25 mouse cellular contexts compared by ENCODE assay signal in the genomic region with DNA sequence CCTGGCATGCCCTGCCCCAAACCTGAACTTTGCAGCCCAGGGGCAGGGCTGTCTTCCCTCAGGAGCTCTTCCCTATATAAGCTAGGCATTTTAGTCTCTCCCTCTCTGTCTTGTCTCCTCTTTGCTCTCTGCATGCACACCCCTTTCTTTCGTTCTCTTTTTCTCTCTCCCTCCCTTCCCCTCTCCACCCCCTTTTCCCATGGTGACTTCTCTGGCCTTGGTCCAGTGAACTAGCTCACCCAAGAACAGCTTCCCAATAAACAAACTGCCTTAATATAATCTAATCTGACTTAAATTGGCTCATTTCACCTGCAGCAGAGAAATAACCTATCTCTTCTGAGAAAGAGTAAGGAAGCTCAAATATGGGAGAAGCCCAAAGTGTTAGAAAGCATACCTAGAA. TPM values are rescaled to one million over a fixed set of nuclear protein-coding genes. Genes with fewer than 3 reads are reported as not detected.
A peak's percentile ranks its signal among the peaks of the same experiment; 100 is the strongest.
DNase-seq lines count a peak whose midpoint lies in the region; ATAC-seq and TF ChIP-seq lines count a peak whose summit lies in the region.
"Had no signal": no experiment of that assay in that cellular context is flagged by ENCODE, and none has a peak within 500 bp of the region (broad histone marks: within the 10 kb centered on the region; RNA-seq: fewer than 3 reads in every experiment).

No protein-coding gene starts in this region.

- no peaks in the 10 kb centered on the region for H3K27me3 ChIP-seq in heart, embryonic 12.5 days (replicated peaks)
- H3K27me3 ChIP-seq: embryonic facial prominence, embryonic 12.5 days; forebrain, embryonic 15.5 days; heart, embryonic 15.5 days; hindbrain, embryonic 13.5 days had no signal

- no peak for ATAC-seq in heart, embryonic 12.5 days (ENCODE audit: insufficient number of reproducible peaks, low FRiP score)
- ATAC-seq: forebrain, embryonic 15.5 days; hindbrain, postnatal 0 days had no signal

- no peaks in the 10 kb centered on the region for H3K9me3 ChIP-seq in heart, embryonic 12.5 days (replicated peaks)
- H3K9me3 ChIP-seq: embryonic facial prominence, embryonic 12.5 days; forebrain, embryonic 15.5 days; G1E; heart, embryonic 15.5 days; hindbrain, embryonic 13.5 days had no signal

- no peak for TF ChIP-seq POLR2A in bone marrow macrophage, adult 2 months (IDR thresholded peaks at IDR 0.05; ENCODE audit: borderline replicate concordance, low read depth, low read length)

- no peak overlapping the region for H3K4me2 ChIP-seq in heart, embryonic 12.5 days
- H3K4me2 ChIP-seq: embryonic facial prominence, embryonic 12.5 days; forebrain, embryonic 15.5 days; heart, embryonic 15.5 days; hindbrain, embryonic 13.5 days had no signal

- TF ChIP-seq CTCF in gastrocnemius, adult 2 months (IDR thresholded peaks at IDR 0.05) = no peak
- no peak for TF ChIP-seq CTCF in bone marrow macrophage, adult 2 months (IDR thresholded peaks at IDR 0.05; ENCODE audit: low read depth, low read length)

- no peaks in the 10 kb centered on the region for H3K36me3 ChIP-seq in heart, embryonic 12.5 days
- H3K36me3 ChIP-seq: embryonic facial prominence, embryonic 12.5 days; forebrain, embryonic 15.5 days; heart, embryonic 15.5 days; hindbrain, embryonic 13.5 days had no signal

- WGBS in heart, embryonic 12.5 days = 47% methylated on average over 1 of the region's 1 CpGs

- no peak overlapping the region for H3K9ac ChIP-seq in heart, embryonic 12.5 days
- H3K9ac ChIP-seq: embryonic facial prominence, embryonic 12.5 days; forebrain, embryonic 15.5 days; heart, embryonic 15.5 days; hindbrain, embryonic 13.5 days had no signal

- H3K27ac ChIP-seq in gastrocnemius, adult 2 months = 0 out of 2 replicates have a peak overlapping the region, but pooled peaks have one; percentile 8
- H3K27ac ChIP-seq in heart, embryonic 12.5 days (ENCODE audit: poor library complexity, severe bottlenecking) = no peak overlapping the region
- H3K27ac ChIP-seq in bone marrow macrophage, adult 2 months (ENCODE audit: insufficient read depth, low read depth, low read length) = peak overlapping the region; percentile 82
- H3K27ac ChIP-seq: embryonic facial prominence, embryonic 12.5 days; forebrain, embryonic 15.5 days; heart, adult 2 months; heart, embryonic 15.5 days; hindbrain, embryonic 13.5 days; hindbrain, postnatal 0 days had no signal

- DNase-seq in gastrocnemius, adult 2 months = peak; percentile 35
- no peak for DNase-seq in gastrocnemius, adult 8-10 months (ENCODE audit: low spot score in 2 of 2)
- DNase-seq in heart, postnatal 10 days = peak; percentile 12 to 43
- DNase-seq in adipocyte (ENCODE audit: low spot score) = peak; percentile 67
- no peak for DNase-seq in testis, postnatal 14 days (ENCODE audit: low spot score)
- no peak for DNase-seq in cerebellum, postnatal 4 days (ENCODE audit: low spot score in 2 of 2)
- DNase-seq: adrenal gland, adult 2 months; cerebellum, adult 2 months; cerebellum, postnatal 10 days; kidney, adult 11 months; kidney, adult 9 months had no signal

- H3K4me1 ChIP-seq in heart, embryonic 12.5 days (replicated peaks) = no peaks in the 10 kb centered on the region
- peaks cover 32% of the 10 kb centered on the region for H3K4me1 ChIP-seq in bone marrow macrophage, adult 2 months (ENCODE audit: control insufficient read depth, insufficient read depth, low read length)
- H3K4me1 ChIP-seq: embryonic facial prominence, embryonic 12.5 days; forebrain, embryonic 15.5 days; heart, embryonic 15.5 days; hindbrain, embryonic 13.5 days had no signal

- intact Hi-C loops in gastrocnemius, adult 2 months (cut with DNase I) = loop anchor here (10.0 kb wide), 2 partner anchors 126 to 196 kb away; partner anchors contain the start of gene Slc35d1
- intact Hi-C loops in heart, postnatal 10 days (cut with DNase I) = loop anchor here (10.0 kb wide), 1 partner anchor 196 kb away; no protein-coding TSS in a partner anchor

- no peak overlapping the region for H3K4me3 ChIP-seq in gastrocnemius, adult 2 months
- H3K4me3 ChIP-seq in heart, embryonic 12.5 days = no peak overlapping the region
- H3K4me3 ChIP-seq in bone marrow macrophage, adult 2 months (ENCODE audit: insufficient read depth, low read length) = no peak overlapping the region
- H3K4me3 ChIP-seq: embryonic facial prominence, embryonic 12.5 days; forebrain, embryonic 15.5 days; heart, adult 2 months; heart, embryonic 15.5 days; hindbrain, embryonic 13.5 days had no signal

RNA-seq across cellular contexts. Expression of gene Oma1, which starts 27.1 kb away (rescaled TPM):
- 10 to 100 TPM; 20.7 to 29.1 TPM for total RNA-seq in gastrocnemius, adult 2 months (2021)
- 10 to 100 TPM; 25.0 to 31.0 (median 28.4) TPM for total RNA-seq in gastrocnemius, adult 8-10 months (2022)
- 10 to 100 TPM; 16.4 to 18.0 TPM for total RNA-seq in heart, postnatal 10 days (2021)
- polyA plus RNA-seq in heart, embryonic 12.5 days (2016; fragmentation: Nextera tagmentation; extraction: Ambion mirVana) = 20.4 and 21.1 TPM in 2 replicates
- polyA plus RNA-seq in bone marrow macrophage, adult 2 months (2012; ENCODE audit: insufficient read depth, insufficient read length, missing spikeins) = 19.9 and 20.3 TPM in 2 replicates

RNA-seq across cellular contexts. Expression of gene 4921539E11Rik, which starts 50.1 kb away (rescaled TPM):
- total RNA-seq in gastrocnemius, adult 2 months (2021) = not detected
- total RNA-seq in gastrocnemius, adult 8-10 months (2022) = not detected
- not detected for total RNA-seq in heart, postnatal 10 days (2021)
- polyA plus RNA-seq in heart, embryonic 12.5 days (2016; fragmentation: Nextera tagmentation; extraction: Ambion mirVana) = not detected in 2 replicates
- not detected in 2 replicates for polyA plus RNA-seq in bone marrow macrophage, adult 2 months (2012; ENCODE audit: insufficient read depth, insufficient read length, missing spikeins)
- total RNA-seq: adrenal gland, adult 2 months; common myeloid progenitor, adult 5-6 weeks; gastrocnemius, postnatal 36 days; heart, adult 2 months; hematopoietic stem cell, adult 5-6 weeks; hindbrain, postnatal 0 days had no signal
- polyA plus RNA-seq: adrenal gland, adult 2 months; cerebellum, adult 2 months; embryonic facial prominence, embryonic 12.5 days; forebrain, embryonic 11.5 days; forebrain, embryonic 15.5 days; G1E; heart, adult 2 months; heart, embryonic 15.5 days; hindbrain, embryonic 13.5 days; hindbrain, postnatal 0 days; intestine, embryonic 14.5 days had no signal

Comparison
In these comparisons a context has a peak if more than half of its experiments do, and no peak if none do; other contexts are left out.
1. DNase-seq: peak in gastrocnemius, adult 2 months (single experiment), heart, postnatal 10 days (2 of 2) and adipocyte (single experiment); none in gastrocnemius, adult 8-10 months (0 of 2), testis, postnatal 14 days (single experiment) and cerebellum, postnatal 4 days (0 of 2).